Mouse (Mus musculus): ENCODE data around the gene Crisp2.

Crisp2 gene

DNA sequence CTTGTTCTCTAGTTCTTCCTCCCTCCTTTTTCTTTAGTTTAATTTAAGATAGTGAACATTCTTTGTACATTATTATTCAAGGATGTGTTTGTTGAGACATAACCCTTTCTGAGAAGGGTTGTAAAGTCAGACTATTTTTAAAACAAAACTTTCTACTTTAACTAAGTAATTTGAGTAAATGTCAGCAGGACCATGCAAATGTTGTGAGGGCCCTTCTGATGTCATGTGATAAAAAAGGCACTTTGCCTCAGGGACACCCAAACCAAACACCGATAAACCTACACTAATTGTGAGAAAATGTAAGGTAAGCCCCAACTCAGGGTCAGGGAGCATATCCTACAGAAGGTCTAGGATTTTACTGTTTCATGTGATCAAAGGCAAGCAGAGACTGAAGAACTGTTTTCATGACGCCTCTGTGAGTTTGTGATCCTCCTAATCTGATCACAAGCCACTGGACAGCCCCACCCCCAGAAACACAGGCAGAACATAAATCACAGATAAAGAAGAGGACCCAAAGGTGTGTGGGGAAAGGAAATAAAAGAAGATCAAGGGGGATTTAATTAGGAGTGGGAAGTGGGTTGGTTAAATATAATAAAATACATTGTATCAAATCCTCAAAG, at the start of gene Crisp2:
Gene Crisp2, minus strand, starts transcription at position 51 of the 620 bp plus-strand sequence.
- no peak for DNase-seq (ENCODE audit: extremely low spot score, low read depth, low spot score)

DNA sequence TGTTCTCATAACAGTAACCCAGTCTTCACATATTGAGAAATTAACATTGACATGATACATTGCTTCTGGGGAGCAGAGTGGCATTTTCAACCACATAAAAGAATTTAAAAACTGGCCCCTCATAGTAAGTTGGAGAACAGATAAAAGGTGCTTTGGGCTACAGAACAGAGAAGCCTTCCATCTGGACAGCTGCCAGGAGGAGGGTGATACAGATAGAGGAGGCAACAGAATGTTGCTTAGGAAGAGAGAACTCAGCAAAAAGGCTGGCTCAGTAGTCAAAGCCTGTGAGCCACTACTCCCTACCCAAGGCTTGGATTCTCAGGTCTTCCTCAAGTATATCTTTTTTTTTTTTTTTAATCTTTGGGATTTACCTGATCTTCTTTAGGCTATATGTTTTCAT, 48.3 kb upstream of the Crisp2 start:
- no peak for DNase-seq (ENCODE audit: extremely low spot score, low read depth, low spot score)

DNA sequence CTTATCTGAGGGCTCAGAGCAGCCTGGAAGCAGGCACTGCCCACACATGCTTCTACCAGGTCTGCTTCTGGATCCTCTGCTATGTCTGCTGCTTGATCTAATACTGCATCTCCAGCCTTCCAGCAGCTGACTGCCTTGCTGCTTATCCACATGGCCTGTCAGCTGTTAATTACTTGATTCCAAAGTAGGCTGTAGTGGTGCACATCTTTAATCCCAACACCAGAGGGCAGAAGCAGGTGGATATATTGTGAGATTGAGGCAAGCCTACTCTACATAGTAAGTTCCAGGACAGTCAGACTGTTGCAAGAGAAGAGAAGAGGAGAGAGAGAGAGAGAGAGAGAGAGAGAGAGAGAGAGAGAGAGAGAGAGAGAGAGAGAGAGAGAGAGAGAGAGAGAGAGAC, 30.5 kb upstream of the Crisp2 start:
- DNase-seq (ENCODE audit: extremely low spot score, low read depth, low spot score), result no peak

DNA sequence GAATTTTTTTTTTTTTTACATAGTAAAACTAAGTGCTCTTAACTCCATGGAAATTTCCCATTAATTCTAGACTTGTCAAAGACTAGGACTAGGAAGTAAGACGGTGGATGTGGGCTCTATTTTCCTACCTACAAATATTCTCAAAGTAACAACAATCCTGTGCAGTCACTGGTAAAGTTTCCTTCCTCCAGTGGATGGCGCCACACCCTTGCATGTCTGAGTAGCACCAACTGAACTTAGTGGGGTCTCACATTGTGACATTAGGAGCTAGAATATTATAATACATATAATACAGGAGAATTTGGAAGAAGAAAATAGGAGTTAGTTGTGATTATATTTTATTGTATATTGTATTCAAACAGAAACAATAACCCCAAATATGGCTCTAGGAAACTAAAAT, 25.1 kb upstream of the Crisp2 start:
- no peak for DNase-seq (ENCODE audit: extremely low spot score, low read depth, low spot score)

DNA sequence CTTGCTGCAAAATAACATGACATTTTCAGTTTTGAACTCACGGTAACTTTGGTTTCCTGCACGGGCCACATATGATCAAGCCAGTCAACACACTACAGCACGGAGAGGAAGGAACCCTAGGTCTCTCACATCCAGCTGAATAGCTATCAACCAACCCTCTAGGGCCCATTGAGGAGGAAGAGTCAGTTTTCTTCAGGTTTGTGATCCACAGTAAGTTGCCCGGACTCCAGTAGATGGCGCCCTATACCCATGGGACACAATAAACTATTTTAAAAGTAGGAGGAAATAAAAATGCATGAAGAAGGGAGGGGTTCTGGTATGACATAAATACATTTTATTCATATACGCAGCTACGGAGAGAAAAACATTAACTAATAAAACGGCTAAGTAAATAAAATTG, 17.7 kb upstream of the Crisp2 start:
- no peak for DNase-seq (ENCODE audit: extremely low spot score, low read depth, low spot score)

DNA sequence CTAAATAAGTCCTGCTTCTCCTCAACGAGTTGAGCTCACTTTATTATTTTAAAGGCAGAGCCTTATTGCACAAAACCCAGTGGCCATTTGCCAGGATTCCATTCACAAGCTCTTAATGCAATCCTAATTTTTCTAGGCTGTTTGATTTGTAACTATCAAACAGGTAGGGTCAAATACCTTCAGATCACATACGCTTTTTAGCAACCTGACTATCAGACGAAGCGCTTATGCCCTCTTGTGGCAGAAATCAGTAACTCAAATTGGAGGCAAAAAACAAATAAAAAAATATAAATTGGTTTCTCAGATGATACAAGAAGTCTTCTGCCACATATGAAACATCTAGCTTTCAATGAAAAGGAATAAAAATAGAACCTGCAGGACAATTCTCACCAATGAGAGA, 17.0 kb upstream of the Crisp2 start:
- peak; percentile 20 for DNase-seq (ENCODE audit: extremely low spot score, low read depth, low spot score)

DNA sequence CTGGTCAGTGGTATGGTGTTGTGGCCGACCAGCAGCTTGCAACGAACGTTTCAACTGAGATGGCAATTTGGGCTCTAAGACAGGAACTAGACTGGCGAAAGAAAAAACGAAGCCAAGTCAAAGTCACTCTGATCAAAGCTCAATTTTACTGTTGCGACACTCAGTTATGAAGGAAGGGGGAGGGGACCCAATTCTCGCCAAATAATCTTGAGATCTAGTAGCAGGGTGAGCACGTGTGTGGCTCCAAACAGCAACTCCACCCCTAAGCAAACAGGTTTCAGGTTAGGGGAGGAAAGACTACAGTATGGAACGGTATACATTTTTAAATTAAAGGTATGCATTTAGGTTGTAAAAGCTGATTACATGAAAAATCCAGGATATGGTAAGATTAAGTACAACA, 14.7 kb upstream of the Crisp2 start:
- DNase-seq (ENCODE audit: extremely low spot score, low read depth, low spot score), result no peak

DNA sequence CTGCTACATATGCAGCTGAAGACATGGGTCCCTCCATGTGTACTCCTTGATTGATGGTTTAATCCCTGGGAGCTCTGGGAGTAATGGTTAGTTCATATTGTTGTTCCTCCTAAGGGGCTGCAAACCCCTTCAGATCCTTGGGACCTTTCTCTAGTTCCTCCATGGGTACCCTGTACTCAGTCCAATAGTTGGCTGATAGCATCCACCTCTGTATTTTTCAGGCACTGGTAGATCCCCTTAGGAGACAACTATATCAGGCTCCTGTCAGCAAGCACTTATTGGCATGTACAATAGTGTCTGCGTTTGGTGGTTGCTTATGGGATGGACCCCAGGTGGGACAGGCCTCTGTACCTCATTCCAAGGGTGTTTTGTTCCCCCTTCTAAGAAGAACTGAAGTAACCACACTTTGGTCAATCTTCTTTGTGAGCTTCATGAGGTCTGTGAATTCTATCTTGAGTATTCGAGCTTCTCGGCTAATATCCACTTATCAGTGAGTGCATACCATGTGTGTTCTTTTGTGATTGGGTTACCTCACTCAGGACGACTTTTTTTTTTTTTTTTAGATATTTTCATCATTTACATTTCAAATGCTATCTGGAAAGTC, 10.6 kb upstream of the Crisp2 start:
- DNase-seq (ENCODE audit: extremely low spot score, low read depth, low spot score), result no peak

DNA sequence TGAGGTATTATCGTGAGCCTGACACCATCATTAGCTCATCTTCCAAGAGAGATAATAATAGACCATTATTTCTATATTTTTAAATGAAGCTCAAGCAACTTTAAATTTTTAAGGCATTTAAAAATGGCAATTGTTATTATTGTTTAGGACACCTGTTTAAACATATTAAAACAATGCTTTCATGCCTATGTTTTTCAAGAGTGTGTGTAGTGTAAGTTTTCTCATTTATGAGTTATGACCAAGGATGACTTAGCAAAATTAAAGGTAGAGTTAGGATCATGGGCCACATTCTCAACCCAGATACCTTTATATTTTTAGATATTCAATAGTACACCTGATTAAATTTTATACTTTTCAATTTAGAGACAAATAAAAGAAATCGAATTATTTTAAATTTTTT, 5.5 kb upstream of the Crisp2 start:
- DNase-seq (ENCODE audit: extremely low spot score, low read depth, low spot score), result no peak

DNA sequence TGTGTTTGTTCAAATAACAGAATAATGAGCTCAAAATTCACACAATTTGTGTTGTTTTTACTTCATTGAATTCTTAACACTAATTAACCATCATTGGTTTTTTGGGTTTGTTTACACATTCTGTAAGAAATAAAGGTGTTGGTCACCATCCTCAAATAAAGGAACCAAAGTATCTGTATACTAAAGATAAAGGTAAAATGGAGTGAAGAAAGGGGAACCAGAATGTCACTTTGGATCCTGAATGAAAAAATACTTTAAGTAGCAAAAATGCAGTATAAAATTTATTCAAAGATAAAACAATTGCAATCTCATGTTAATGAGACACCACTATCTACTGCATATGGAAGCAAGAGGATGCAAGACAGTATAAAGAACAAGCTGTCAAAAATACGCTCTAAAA, 4.8 kb upstream of the Crisp2 start:
- DNase-seq (ENCODE audit: extremely low spot score, low read depth, low spot score), result no peak

DNA sequence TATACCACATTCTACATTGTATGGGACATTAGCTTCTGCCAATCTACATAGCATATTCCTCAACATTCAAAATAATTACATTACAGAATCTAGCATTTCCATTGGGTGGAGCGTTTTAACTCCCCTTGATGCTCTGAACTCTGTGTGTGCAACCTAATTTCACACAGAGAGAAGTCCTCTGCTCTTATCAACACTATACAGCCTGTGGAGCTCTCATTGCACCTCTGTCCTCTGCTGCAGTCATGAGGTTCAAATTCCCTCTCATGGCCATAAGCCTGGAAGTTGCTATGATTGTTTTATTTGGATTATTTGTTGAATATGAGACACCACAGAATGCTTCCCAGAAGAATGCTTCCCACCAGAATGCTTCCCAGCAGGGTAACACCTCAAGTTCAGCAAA, 4.1 kb upstream of the Crisp2 start, which contains the start of gene Rhag:
Gene Rhag, plus strand, starts transcription at position 193 of the 400 bp plus-strand sequence.
- DNase-seq (ENCODE audit: extremely low spot score, low read depth, low spot score), result no peak

DNA sequence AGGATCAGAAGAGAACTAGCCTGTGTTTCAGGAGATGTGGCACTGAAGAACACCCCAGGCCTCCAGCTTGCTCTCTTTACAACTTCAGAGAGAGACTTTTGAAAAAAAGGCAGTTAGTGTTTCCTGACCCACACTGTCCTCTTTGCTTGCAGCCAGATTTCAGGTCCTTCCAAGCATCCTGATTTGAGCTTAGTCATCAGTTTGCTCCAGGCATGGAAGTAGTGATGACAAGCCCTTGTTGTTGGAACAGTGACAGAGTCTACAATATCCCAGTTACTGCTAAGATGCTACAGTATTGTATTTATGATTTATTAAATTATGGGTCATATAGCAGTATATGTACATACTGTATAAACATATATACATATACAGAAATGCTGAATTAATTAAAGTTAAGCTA, 1.3 kb upstream of the Crisp2 start:
- no peak for DNase-seq (ENCODE audit: extremely low spot score, low read depth, low spot score)

DNA sequence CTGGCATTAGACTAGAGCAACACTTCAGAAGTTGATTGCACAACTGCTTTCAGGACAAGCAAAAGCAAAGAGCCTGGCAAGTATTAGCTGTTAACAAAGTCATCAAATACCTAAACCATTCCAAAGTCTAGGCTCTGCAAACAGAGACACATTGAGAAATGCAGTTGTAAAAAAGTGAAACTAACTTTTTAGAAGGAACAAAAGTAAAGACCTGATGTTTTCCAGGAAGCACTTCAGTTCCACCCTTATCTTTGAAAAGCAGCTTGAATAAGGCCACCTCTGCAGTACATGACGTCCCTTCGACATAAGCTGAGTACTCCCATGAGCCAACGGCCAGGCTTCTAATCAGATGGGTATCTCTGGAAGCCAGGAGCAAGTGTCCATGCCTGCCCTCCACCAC, 253 bp downstream of the Crisp2 start:
- DNase-seq (ENCODE audit: extremely low spot score, low read depth, low spot score), result no peak

DNA sequence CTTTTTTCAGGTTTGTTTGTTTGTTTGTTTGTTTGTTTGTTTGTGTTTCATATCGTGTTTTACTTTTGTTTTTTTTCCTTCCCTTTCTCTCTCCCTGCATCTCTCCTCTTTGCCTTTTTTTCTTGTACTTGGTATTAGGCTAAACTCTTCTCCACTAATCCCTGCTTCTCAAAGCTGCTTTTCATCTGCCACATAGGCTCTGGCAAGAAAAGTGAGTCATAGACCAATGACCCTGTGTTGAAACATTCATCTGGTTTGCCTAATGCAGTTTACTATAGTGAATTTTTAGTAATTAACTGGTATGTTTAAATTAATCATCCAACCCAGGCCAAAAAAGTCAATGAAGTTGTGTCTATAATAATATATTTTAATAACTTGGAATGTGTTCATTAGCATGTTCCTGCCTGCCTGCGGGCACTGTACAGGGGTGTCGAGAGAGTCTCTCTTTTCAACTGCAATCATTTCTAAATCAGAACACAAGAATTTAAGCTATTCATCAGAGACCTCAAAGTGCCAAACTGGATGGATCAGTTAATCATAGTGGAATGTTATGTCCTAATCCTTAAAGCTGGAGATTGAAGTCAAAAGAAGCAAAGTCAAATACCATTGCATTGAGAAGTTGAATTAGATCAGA, 4.0 kb downstream of the Crisp2 start:
- DNase-seq (ENCODE audit: extremely low spot score, low read depth, low spot score), result no peak

DNA sequence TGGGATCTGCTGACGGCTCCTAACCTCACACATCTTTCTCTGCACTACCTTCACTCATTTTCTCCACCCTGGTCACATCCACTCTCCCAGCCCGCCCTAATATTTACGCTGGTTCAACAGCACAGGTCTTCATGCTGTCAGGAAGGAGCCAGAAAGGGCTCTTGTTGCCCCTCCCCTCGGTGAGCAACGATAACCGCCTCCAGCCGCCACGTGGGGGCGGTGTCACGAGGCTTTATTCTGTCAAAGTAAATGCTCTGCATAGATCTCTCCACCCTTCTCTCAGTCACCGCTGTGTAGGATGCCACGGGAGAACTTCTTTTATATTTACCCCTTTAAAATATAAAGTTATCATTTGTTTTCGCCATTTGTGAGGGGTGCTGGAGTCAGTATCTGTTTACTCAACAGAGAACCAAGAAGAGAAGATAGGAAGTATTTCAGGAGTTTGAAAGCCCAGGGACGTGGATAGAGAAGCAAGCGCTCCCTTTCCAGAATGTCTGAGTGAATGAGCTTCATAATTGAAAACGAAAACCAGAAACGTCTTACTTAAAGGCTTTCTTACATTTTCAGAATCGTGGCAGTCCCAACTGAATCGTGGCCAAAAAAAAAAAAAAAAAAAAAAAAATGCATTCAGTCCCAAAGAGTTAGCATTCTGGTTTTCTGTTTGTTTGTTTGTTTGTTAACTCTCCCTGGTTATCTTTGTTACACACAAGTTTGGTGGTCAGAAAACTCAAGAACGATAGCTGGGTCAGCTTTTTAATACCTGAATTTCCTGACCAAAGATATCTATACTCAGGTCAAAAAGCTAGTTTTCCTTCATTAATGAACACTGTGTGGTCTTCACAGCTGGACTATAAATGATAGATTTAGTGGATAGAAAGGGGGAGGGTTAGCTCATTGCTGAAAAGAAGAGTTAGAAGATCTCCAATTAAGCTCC, 12.6 kb downstream of the Crisp2 start:
- no peak for DNase-seq (ENCODE audit: extremely low spot score, low read depth, low spot score)

DNA sequence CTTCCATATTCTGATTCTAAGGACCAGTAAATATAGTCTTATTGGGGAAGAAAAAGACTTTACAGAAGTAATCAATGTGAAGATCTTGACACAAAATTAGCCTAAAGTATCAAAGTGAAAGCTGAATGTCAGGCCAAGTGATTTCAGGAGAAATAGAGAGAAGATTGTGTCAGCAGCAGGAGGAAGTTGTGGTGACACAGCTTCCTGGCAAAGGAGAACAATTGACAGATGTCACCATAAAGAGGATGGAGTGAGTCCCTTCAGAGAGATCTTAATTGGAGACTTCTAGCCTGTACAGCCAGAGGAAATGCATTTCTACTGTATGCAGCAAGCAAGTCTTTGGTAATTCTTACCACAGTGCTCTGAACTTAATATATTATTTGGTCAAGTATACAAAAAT, 16.9 kb downstream of the Crisp2 start:
- DNase-seq (ENCODE audit: extremely low spot score, low read depth, low spot score), result no peak

DNA sequence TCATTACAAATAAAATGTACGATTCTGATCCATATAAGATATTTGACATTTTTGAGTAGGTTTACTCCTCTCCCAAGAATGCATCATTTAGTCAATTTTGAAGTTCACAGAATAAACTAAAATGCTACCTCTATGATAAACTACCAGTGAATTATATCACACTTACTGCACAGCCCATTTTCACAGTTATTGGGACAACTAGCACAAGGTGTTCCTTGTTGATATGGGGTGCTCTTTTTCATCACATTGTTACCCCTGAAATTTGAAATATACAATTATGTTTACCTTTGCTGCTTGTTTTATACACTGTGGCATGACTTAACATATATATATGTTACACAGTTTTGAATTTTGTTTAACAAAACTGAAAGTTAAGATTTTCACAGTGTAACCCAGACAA, 39.7 kb downstream of the Crisp2 start:
- no peak for DNase-seq (ENCODE audit: extremely low spot score, low read depth, low spot score)

DNA sequence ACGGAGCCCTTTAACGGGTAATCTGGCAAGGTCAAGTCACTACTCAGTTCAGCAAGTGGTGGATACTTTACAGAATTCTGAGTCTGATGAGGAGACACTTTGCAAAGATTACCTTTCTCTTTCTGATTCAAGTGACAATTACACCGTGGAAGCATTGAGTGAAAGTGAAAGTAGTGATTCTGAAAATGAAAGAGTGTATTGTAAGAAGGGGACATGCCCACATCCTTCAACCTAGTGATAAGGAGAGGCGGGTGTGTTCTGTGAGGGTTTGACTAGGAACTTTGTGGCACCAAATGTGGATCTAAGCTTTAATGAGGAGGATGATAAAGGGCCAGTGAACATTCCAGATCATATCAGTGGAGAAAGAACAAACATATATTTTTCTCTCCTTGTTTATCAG, 43.1 kb downstream of the Crisp2 start:
- DNase-seq (ENCODE audit: extremely low spot score, low read depth, low spot score), result no peak

DNA sequence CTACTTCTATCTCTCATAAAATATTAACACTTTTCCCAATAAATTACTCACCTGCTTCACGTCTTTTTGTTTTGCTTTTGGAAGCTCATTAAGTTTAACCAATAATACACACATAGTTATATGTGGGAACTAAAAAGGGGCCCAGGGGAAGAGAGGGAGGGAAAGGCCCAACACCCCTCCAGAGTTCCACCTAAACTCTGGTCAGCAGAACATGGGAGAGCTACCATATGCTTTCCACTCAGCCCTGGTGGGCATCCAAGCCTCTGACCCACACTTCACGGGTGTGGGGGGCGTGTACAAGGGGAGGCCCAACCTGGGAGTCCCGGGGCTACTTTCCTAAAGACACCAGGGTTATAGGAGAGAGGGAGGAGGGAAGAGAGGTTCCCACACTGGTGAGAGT, 75.1 kb downstream of the Crisp2 start:
- no peak for DNase-seq (ENCODE audit: extremely low spot score, low read depth, low spot score)

DNA sequence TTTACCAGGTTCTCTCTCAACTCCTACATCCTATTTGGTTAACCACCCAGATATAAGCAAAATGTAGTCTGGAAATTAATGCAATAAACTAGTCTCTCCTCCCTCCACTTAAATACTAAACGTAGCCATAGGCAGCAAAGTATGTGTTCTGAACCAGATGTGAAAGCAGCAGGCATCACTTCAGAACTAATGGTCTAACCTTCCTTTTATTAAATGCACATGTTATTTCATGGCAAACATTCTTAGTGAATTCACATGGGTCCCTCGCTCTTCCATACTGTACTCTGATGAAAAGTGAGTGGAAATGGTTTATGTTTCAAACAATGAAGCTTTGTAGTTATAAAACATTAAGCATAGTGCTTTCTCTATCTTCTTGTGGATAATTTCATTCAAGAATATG, 75.5 kb downstream of the Crisp2 start:
- DNase-seq (ENCODE audit: extremely low spot score, low read depth, low spot score), result no peak

DNA sequence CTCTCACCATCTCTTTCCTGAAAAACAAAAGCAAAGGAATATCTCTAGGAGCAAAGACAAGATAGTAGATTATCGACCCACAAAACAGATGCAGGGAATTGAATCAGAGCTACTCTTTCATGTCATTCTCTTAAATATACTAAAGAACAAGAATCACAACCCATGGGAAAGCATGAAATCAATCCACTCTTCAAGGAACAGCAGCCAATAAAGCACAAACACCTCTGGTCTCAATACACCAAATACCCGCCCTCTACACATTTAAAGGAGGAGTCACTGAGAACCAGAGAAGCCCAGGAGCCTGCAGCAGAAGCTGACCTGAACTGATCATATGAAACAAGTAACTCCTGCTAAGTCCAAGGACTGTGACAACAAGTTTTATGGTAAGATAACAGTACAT, 80.0 kb downstream of the Crisp2 start, which contains the start of gene Esp1:
Gene Esp1, plus strand, starts transcription at position 301 of the 400 bp plus-strand sequence.
- DNase-seq (ENCODE audit: extremely low spot score, low read depth, low spot score), result no peak
